Mouse (Mus musculus): ENCODE results near the gene Hspa8.

DNA sequence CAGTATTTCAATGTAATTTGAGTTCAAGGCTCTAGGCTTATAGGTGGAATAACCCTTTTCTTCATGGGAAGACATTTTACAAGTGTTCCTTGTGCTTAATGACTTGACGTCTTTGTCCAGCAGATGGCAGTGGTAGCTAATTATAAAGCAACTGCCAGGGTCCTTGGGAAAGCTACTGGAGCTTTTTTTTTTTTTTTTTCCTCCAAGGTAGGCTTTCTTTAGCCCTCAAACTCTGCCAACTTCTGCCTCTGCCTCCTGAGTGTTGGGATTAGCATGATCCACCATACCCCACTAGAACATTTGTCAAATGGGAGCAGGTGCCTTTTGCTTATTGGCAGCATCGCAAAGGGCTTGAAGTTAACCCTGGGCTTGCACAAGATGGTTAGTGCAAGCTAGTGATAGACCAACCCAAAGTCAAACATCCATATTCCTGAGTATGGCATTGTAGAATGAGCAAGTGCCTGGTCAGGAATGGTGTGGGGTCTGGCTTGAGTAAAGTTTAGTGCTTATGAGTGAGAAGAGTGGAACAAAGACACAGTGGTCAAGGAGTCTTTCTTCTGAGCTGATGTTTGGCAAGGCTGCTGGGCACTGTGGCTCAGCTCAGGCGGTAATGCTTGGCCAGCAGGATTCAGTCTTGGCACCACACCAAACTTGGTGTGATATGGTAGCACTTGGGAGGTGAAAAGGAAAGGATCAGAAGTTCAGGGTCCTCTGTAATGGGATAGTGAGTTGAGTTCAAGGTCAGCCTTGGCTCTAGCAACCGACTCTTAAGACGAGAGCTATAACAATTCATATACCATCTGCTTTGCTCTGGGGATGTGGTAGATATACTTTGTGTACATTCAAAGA lies 5.9 kb downstream of the Hspa8 start:
- peak; percentile 23 to 49; a peak in 2 of 4 replicates for TF ChIP-seq CTCF (conservative IDR thresholded peaks at IDR 0.05 in 1 of 2, IDR thresholded peaks at IDR 0.05 in 1 of 2; ENCODE audit: low read depth in 2 of 2, low read length in 2 of 2)
- peak; percentile 38 for TF ChIP-seq NELFE (IDR thresholded peaks at IDR 0.05; ENCODE audit: low read depth, low read length)
- TF ChIP-seq TCF12 (IDR thresholded peaks at IDR 0.05; ENCODE audit: low read depth, low read length) = no peak
- peak; percentile 62; the same call in 1 of the 2 replicates for TF ChIP-seq POLR2A (IDR thresholded peaks at IDR 0.05; ENCODE audit: low read depth, low read length)
- peak; percentile 70; the same call in 1 of the 2 replicates for TF ChIP-seq CHD2 (IDR thresholded peaks at IDR 0.05; ENCODE audit: low read length)
- no peak for TF ChIP-seq MAZ (IDR thresholded peaks at IDR 0.05; ENCODE audit: low read depth, low read length)

All from CH12.LX (cell line).